In the genomic region with DNA sequence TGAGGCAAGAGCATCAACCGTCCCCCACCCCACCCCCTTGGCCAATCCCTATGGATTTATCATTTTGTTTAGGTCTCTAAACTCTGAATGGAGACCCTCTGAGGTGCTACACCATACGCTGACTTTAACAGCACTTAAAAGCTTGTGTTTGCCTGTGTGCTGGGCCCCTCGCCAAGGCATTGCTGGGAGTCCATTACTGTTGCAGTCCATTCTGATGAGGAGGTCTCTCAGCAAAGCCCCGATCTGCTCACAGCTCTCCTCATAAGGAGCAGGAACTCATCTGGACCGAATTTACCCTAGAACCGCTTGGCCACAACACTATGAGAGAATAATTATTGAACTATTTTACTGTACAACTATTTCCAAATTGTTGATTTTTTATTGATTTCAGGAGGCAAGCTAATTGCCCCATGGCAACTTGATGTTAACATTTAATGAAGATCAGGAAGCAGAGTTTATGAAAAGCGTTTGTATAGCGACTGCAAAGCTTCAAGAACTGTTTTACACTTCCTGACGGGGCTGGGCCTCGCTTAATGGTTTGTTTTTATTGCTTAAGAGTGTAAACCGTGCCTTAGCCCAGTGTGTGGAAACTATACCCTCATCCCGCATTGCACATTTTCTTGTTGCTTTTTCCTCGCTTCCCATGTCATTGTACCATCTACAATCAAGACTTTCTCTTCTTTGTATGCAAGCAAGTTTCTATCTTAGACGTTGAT, we compare ENCODE assay signal across 23 mouse cellular contexts. TPM values are rescaled to one million over a fixed set of nuclear protein-coding genes. Genes with fewer than 3 reads are reported as not detected.
A peak's percentile ranks its signal among the peaks of the same experiment; 100 is the strongest.
DNase-seq lines count a peak whose midpoint lies in the region; ATAC-seq and TF ChIP-seq lines count a peak whose summit lies in the region.
"Had no signal": no experiment of that assay in that cellular context is flagged by ENCODE, and none has a peak within 500 bp of the region (broad histone marks: within the 10 kb centered on the region; RNA-seq: fewer than 3 reads in every experiment).

No protein-coding gene starts in this region.

- no peak for TF ChIP-seq CTCF in brain, embryonic 14.5 days (IDR thresholded peaks at IDR 0.05; ENCODE audit: borderline replicate concordance, extremely low read depth, insufficient read depth, insufficient read length)

- ATAC-seq in intestine, embryonic 16.5 days: peak; percentile 32; the same call in 1 of the 2 replicates
- ATAC-seq in intestine, embryonic 15.5 days: no peak
- no peak for ATAC-seq in embryonic facial prominence, embryonic 15.5 days (ENCODE audit: insufficient number of reproducible peaks, low FRiP score, low TSS enrichment, low read depth)
- ATAC-seq in limb, embryonic 13.5 days (ENCODE audit: low FRiP score, low read depth): peak; percentile 87
- ATAC-seq in monocyte, adult 5-6 weeks (replicated peaks; ENCODE audit: insufficient number of reproducible peaks, low FRiP score, low TSS enrichment, poor library complexity, severe bottlenecking): no peak
- ATAC-seq: forebrain, embryonic 16.5 days; midbrain, embryonic 13.5 days had no signal

- DNase-seq in brain, embryonic 14.5 days (ENCODE audit: low read depth): peak; percentile 34
- DNase-seq in ovary, adult 18-20 months (ENCODE audit: low spot score): no peak
- no peak for DNase-seq in thymus, adult 18-20 months
- DNase-seq: adrenal gland, postnatal 36 days; cerebellum, adult 18-20 months; heart, postnatal 14 days; liver, embryonic 13.5 days; lung, postnatal 36 days; right cerebral cortex, postnatal 14 days; thymus, adult 2 months had no signal

- H3K9ac ChIP-seq in intestine, embryonic 16.5 days (ENCODE audit: low read depth, low read length): no peak overlapping the region
- no peak overlapping the region for H3K9ac ChIP-seq in intestine, embryonic 15.5 days
- no peak overlapping the region for H3K9ac ChIP-seq in embryonic facial prominence, embryonic 15.5 days
- no peak overlapping the region for H3K9ac ChIP-seq in limb, embryonic 13.5 days
- H3K9ac ChIP-seq: heart, embryonic 12.5 days; hindbrain, embryonic 14.5 days; liver, embryonic 13.5 days; midbrain, embryonic 13.5 days; neural tube, embryonic 15.5 days had no signal

- H3K36me3 ChIP-seq in intestine, embryonic 16.5 days (ENCODE audit: control insufficient read depth, insufficient read depth, low read length): peaks cover 3% of the 10 kb centered on the region; the same call in 1 of the 2 replicates
- H3K36me3 ChIP-seq in intestine, embryonic 15.5 days: peaks cover 3% of the 10 kb centered on the region; the same call in 1 of the 2 replicates
- H3K36me3 ChIP-seq in embryonic facial prominence, embryonic 15.5 days: peaks cover 3% of the 10 kb centered on the region; the same call in 1 of the 2 replicates
- peaks cover 4% of the 10 kb centered on the region for H3K36me3 ChIP-seq in limb, embryonic 13.5 days
- H3K36me3 ChIP-seq: G1E; heart, embryonic 12.5 days; liver, embryonic 13.5 days; midbrain, embryonic 13.5 days; neural tube, embryonic 15.5 days had no signal

- 45% methylated on average over 14 of the region's 14 CpGs for WGBS in intestine, embryonic 16.5 days
- 42% methylated on average over 14 of the region's 14 CpGs for WGBS in intestine, embryonic 15.5 days
- 37% methylated on average over 14 of the region's 14 CpGs for whole genome bisulfite sequencing in embryonic facial prominence, embryonic 15.5 days
- WGBS in limb, embryonic 13.5 days: 13% methylated on average over 14 of the region's 14 CpGs

- TF ChIP-seq POLR2A in brain, embryonic 14.5 days (IDR thresholded peaks at IDR 0.05; ENCODE audit: borderline replicate concordance, extremely low read depth, insufficient read depth, insufficient read length, poor library complexity, severe bottlenecking): no peak

- H3K4me1 ChIP-seq in intestine, embryonic 16.5 days (ENCODE audit: control insufficient read depth, insufficient read depth, low read length): no peaks in the 10 kb centered on the region
- H3K4me1 ChIP-seq in intestine, embryonic 15.5 days (replicated peaks): no peaks in the 10 kb centered on the region
- peaks cover 22% of the 10 kb centered on the region for H3K4me1 ChIP-seq in embryonic facial prominence, embryonic 15.5 days
- peaks cover 41% of the 10 kb centered on the region for H3K4me1 ChIP-seq in limb, embryonic 13.5 days
- H3K4me1 ChIP-seq: liver, embryonic 13.5 days; midbrain, embryonic 13.5 days had no signal

- H3K27ac ChIP-seq in intestine, embryonic 16.5 days (ENCODE audit: low read length): no peak overlapping the region
- no peak overlapping the region for H3K27ac ChIP-seq in intestine, embryonic 15.5 days
- H3K27ac ChIP-seq in embryonic facial prominence, embryonic 15.5 days (replicated peaks): peak overlapping the region; percentile 55; the same call in 1 of the 2 replicates
- peak overlapping the region; percentile 70 for H3K27ac ChIP-seq in limb, embryonic 13.5 days
- H3K27ac ChIP-seq: hindbrain, embryonic 14.5 days; kidney, postnatal 0 days; liver, embryonic 13.5 days; midbrain, embryonic 13.5 days; neural tube, embryonic 15.5 days had no signal

- H3K9me3 ChIP-seq in intestine, embryonic 16.5 days (ENCODE audit: control insufficient read depth, low read length): no peaks in the 10 kb centered on the region
- no peaks in the 10 kb centered on the region for H3K9me3 ChIP-seq in intestine, embryonic 15.5 days
- no peaks in the 10 kb centered on the region for H3K9me3 ChIP-seq in embryonic facial prominence, embryonic 15.5 days (replicated peaks)
- H3K9me3 ChIP-seq in limb, embryonic 13.5 days: no peaks in the 10 kb centered on the region
- H3K9me3 ChIP-seq: heart, embryonic 12.5 days; liver, embryonic 13.5 days; midbrain, embryonic 13.5 days; neural tube, embryonic 15.5 days had no signal

- no peak overlapping the region for H3K4me2 ChIP-seq in intestine, embryonic 16.5 days (ENCODE audit: low read depth, low read length)
- H3K4me2 ChIP-seq in intestine, embryonic 15.5 days (replicated peaks): no peak overlapping the region
- H3K4me2 ChIP-seq in embryonic facial prominence, embryonic 15.5 days (replicated peaks): no peak overlapping the region
- peak overlapping the region; percentile 46 for H3K4me2 ChIP-seq in limb, embryonic 13.5 days (replicated peaks)
- H3K4me2 ChIP-seq: heart, embryonic 12.5 days; hindbrain, embryonic 14.5 days; liver, embryonic 13.5 days; midbrain, embryonic 13.5 days; neural tube, embryonic 15.5 days had no signal

- H3K27me3 ChIP-seq in intestine, embryonic 16.5 days (replicated peaks; ENCODE audit: control insufficient read depth, insufficient read depth, low read length): no peaks in the 10 kb centered on the region
- H3K27me3 ChIP-seq in intestine, embryonic 15.5 days (replicated peaks): no peaks in the 10 kb centered on the region
- H3K27me3 ChIP-seq in embryonic facial prominence, embryonic 15.5 days: no peaks in the 10 kb centered on the region
- H3K27me3 ChIP-seq in limb, embryonic 13.5 days: no peaks in the 10 kb centered on the region
- H3K27me3 ChIP-seq: heart, embryonic 12.5 days; liver, embryonic 13.5 days; midbrain, embryonic 13.5 days; neural tube, embryonic 15.5 days had no signal

- H3K4me3 ChIP-seq in intestine, embryonic 16.5 days (ENCODE audit: low read length): no peak overlapping the region
- H3K4me3 ChIP-seq in intestine, embryonic 15.5 days (replicated peaks): no peak overlapping the region
- H3K4me3 ChIP-seq in embryonic facial prominence, embryonic 15.5 days (replicated peaks): no peak overlapping the region
- H3K4me3 ChIP-seq in limb, embryonic 13.5 days: no peak overlapping the region
- H3K4me3 ChIP-seq: heart, embryonic 12.5 days; liver, embryonic 13.5 days; midbrain, embryonic 13.5 days; myocyte; neural tube, embryonic 15.5 days had no signal

RNA-seq across cellular contexts. Expression of a gene that starts 14.2 kb away (rescaled TPM):
- 12.1 and 14.3 TPM in 2 replicates for polyA plus RNA-seq in intestine, embryonic 16.5 days (2015; fragmentation: Nextera tagmentation; extraction: Ambion mirVana)
- polyA plus RNA-seq in intestine, embryonic 15.5 days (2015; fragmentation: Nextera tagmentation; extraction: Ambion mirVana): 13.8 and 16.5 TPM in 2 replicates
- 1.2 and 2.1 TPM in 2 replicates for polyA plus RNA-seq in brain, embryonic 14.5 days (2012; rRNA removed)
- 19.3 and 22.4 TPM in 2 replicates for polyA plus RNA-seq in embryonic facial prominence, embryonic 15.5 days (2015; fragmentation: Nextera tagmentation; extraction: Ambion mirVana)
- polyA plus RNA-seq in limb, embryonic 13.5 days (2015; fragmentation: Nextera tagmentation; extraction: Ambion mirVana): 26.6 and 27.6 TPM in 2 replicates
- total RNA-seq in monocyte, adult 5-6 weeks (2017): not detected in 3 replicates
- polyA plus RNA-seq: G1E had no signal

Comparison
In these comparisons a context has a peak if more than half of its experiments do, and no peak if none do; other contexts are left out.
1. ATAC-seq: peak in intestine, embryonic 16.5 days (single experiment) and limb, embryonic 13.5 days (single experiment); none in intestine, embryonic 15.5 days (single experiment), embryonic facial prominence, embryonic 15.5 days (single experiment) and monocyte, adult 5-6 weeks (single experiment).
2. H3K27ac ChIP-seq: peak in embryonic facial prominence, embryonic 15.5 days (single experiment) and limb, embryonic 13.5 days (single experiment); none in intestine, embryonic 16.5 days (single experiment) and intestine, embryonic 15.5 days (single experiment).